23 mouse cellular contexts compared by ENCODE assay signal in the genomic region with DNA sequence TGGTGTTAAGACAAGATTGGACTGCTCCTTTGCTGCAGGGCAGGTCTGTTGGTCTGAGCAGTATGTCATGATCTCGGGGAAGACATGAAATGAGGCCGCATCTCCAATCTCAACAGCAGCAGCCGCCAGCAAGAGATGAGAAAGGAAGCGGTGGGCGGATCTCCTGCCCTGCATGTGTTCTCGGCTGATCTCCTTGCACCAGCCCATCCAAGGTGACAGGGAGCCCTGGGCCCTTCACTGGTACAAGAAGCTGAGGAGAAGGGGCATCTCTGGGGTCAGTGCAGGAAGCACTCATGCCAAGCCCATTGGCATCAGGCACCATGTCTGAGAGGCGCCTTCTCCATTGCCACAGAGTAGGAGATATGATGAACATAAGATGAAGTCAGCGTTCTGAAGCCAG.
A peak's percentile ranks its signal among the peaks of the same experiment; 100 is the strongest.
DNase-seq lines count a peak whose midpoint lies in the region; ATAC-seq lines count a peak whose summit lies in the region.
"Had no signal": no experiment of that assay in that cellular context is flagged by ENCODE, and none has a peak within 500 bp of the region (broad histone marks: within the 10 kb centered on the region; RNA-seq: fewer than 3 reads in every experiment).

No protein-coding gene starts in this region.

- no peak overlapping the region for H3K4me2 ChIP-seq in forebrain, embryonic 12.5 days
- H3K4me2 ChIP-seq in forebrain, embryonic 13.5 days, result no peak overlapping the region
- H3K4me2 ChIP-seq: embryonic facial prominence, embryonic 12.5 days; forebrain, embryonic 15.5 days had no signal

- H3K4me1 ChIP-seq in forebrain, embryonic 12.5 days, result peaks cover 15% of the 10 kb centered on the region
- H3K4me1 ChIP-seq in forebrain, embryonic 13.5 days, result peaks cover 9% of the 10 kb centered on the region
- peaks cover 22% of the 10 kb centered on the region for H3K4me1 ChIP-seq in heart, embryonic 10.5 days
- H3K4me1 ChIP-seq: embryonic facial prominence, embryonic 12.5 days had no signal

- H3K9me3 ChIP-seq in forebrain, embryonic 12.5 days, result no peaks in the 10 kb centered on the region
- no peaks in the 10 kb centered on the region for H3K9me3 ChIP-seq in forebrain, embryonic 13.5 days (replicated peaks)
- H3K9me3 ChIP-seq in heart, embryonic 10.5 days, result no peaks in the 10 kb centered on the region
- H3K9me3 ChIP-seq: embryonic facial prominence, embryonic 10.5 days; embryonic facial prominence, embryonic 12.5 days; forebrain, embryonic 15.5 days had no signal

- peak; percentile 50 for DNase-seq in heart, embryonic 10.5 days (ENCODE audit: low spot score)
- DNase-seq in heart, adult 9 months (ENCODE audit: low spot score in 2 of 2), result no peak
- DNase-seq in retina, postnatal 1 day, result peak; percentile 42
- DNase-seq in retina, embryonic 14.5 days (ENCODE audit: low spot score), result no peak
- DNase-seq: adrenal gland, adult 8-10 months; adrenal gland, postnatal 14 days; adrenal gland, postnatal 36 days; B cell, adult 2 months; cerebellum, adult 11-12 months; cerebellum, adult 2 months; cerebellum, adult 9-10 months; cerebellum, postnatal 10 days; cerebellum, postnatal 25 days; forebrain, postnatal 0 days had no signal

- no peaks in the 10 kb centered on the region for H3K36me3 ChIP-seq in forebrain, embryonic 12.5 days (replicated peaks)
- H3K36me3 ChIP-seq in forebrain, embryonic 13.5 days (ENCODE audit: poor library complexity, severe bottlenecking), result no peaks in the 10 kb centered on the region
- no peaks in the 10 kb centered on the region for H3K36me3 ChIP-seq in heart, embryonic 10.5 days
- H3K36me3 ChIP-seq: embryonic facial prominence, embryonic 10.5 days; embryonic facial prominence, embryonic 12.5 days; forebrain, embryonic 15.5 days; G1E had no signal

- H3K4me3 ChIP-seq in forebrain, embryonic 12.5 days (replicated peaks), result no peak overlapping the region
- no peak overlapping the region for H3K4me3 ChIP-seq in forebrain, embryonic 13.5 days
- no peak overlapping the region for H3K4me3 ChIP-seq in heart, embryonic 10.5 days
- H3K4me3 ChIP-seq: embryonic facial prominence, embryonic 10.5 days; embryonic facial prominence, embryonic 12.5 days; forebrain, embryonic 15.5 days had no signal

- ATAC-seq in forebrain, embryonic 12.5 days (ENCODE audit: low FRiP score), result no peak
- ATAC-seq in forebrain, embryonic 13.5 days, result no peak
- ATAC-seq: activated CD4-positive, CD25-positive, alpha-beta regulatory T cell, adult 4 months; CD4-positive, CD25-positive, alpha-beta regulatory T cell, adult 4 months; forebrain, embryonic 15.5 days; forebrain, postnatal 0 days; Patski had no signal

- no peaks in the 10 kb centered on the region for H3K27me3 ChIP-seq in forebrain, embryonic 12.5 days
- no peaks in the 10 kb centered on the region for H3K27me3 ChIP-seq in forebrain, embryonic 13.5 days
- no peaks in the 10 kb centered on the region for H3K27me3 ChIP-seq in heart, embryonic 10.5 days (ENCODE audit: insufficient read depth, poor library complexity, severe bottlenecking)
- H3K27me3 ChIP-seq: embryonic facial prominence, embryonic 12.5 days; forebrain, embryonic 15.5 days had no signal

- no peak overlapping the region for H3K9ac ChIP-seq in forebrain, embryonic 12.5 days
- H3K9ac ChIP-seq in forebrain, embryonic 13.5 days, result no peak overlapping the region
- H3K9ac ChIP-seq: embryonic facial prominence, embryonic 12.5 days; forebrain, embryonic 15.5 days; forebrain, postnatal 0 days had no signal

- 91% methylated on average over 8 of the region's 8 CpGs for WGBS in forebrain, embryonic 12.5 days
- 87% methylated on average over 8 of the region's 8 CpGs for WGBS in forebrain, embryonic 13.5 days
- 71% methylated on average over 8 of the region's 8 CpGs for WGBS in heart, embryonic 10.5 days

- 0 out of 2 replicates have a peak overlapping the region, but pooled peaks have one; percentile 20 for H3K27ac ChIP-seq in forebrain, embryonic 12.5 days
- H3K27ac ChIP-seq in forebrain, embryonic 13.5 days, result no peak overlapping the region
- H3K27ac ChIP-seq in heart, embryonic 10.5 days, result no peak overlapping the region
- H3K27ac ChIP-seq: embryonic facial prominence, embryonic 10.5 days; embryonic facial prominence, embryonic 12.5 days; forebrain, embryonic 15.5 days had no signal

Comparison
In these comparisons a context has a peak if more than half of its experiments do, and no peak if none do; other contexts are left out.
1. DNase-seq: peak in heart, embryonic 10.5 days (single experiment) and retina, postnatal 1 day (single experiment); none in heart, adult 9 months (0 of 2) and retina, embryonic 14.5 days (single experiment).